ENCODE assay signal across 8 mouse cellular contexts in genomic region chr7:29247314-29247700, GRCm38 (mm10). TPM values are rescaled to one million over a fixed set of nuclear protein-coding genes. Genes with fewer than 3 reads are reported as not detected.
DNase-seq lines count a peak whose midpoint lies in the region; ATAC-seq and TF ChIP-seq lines count a peak whose summit lies in the region.

No protein-coding gene starts in this region.

- no peak for ATAC-seq in heart, embryonic 16.5 days (replicated peaks; ENCODE audit: extremely low read depth, insufficient read depth, low FRiP score)
- no peak; the same call in 1 of the 2 replicates for ATAC-seq in lung, embryonic 14.5 days (ENCODE audit: insufficient read depth)

- WGBS in heart, embryonic 16.5 days, result 27% methylated on average over 16 of the region's 16 CpGs
- 29% methylated on average over 16 of the region's 16 CpGs for WGBS in lung, embryonic 14.5 days
- WGBS in olfactory bulb, adult 2 months, result 35% methylated on average over 16 of the region's 16 CpGs

- H3K9me3 ChIP-seq in erythroblast, embryonic 14.5 days (ENCODE audit: control insufficient read depth, low read length), result no peaks in the 10 kb centered on the region
- H3K9me3 ChIP-seq in heart, embryonic 16.5 days (replicated peaks; ENCODE audit: control insufficient read depth, low read length), result no peaks in the 10 kb centered on the region
- H3K9me3 ChIP-seq in lung, embryonic 14.5 days (ENCODE audit: low read depth, low read length), result no peaks in the 10 kb centered on the region

- peak overlapping the region; percentile 85 for H3K4me2 ChIP-seq in heart, embryonic 16.5 days (ENCODE audit: low read depth, low read length)
- H3K4me2 ChIP-seq in lung, embryonic 14.5 days, result peak overlapping the region; percentile 54

- peak overlapping the region; percentile 61 for H3K4me3 ChIP-seq in erythroblast, embryonic 14.5 days (replicated peaks)
- H3K4me3 ChIP-seq in heart, embryonic 16.5 days (ENCODE audit: low read length), result peak overlapping the region; percentile 49
- peak overlapping the region; percentile 27 for H3K4me3 ChIP-seq in lung, embryonic 14.5 days (ENCODE audit: low read depth, low read length)
- H3K4me3 ChIP-seq in olfactory bulb, adult 2 months (ENCODE audit: insufficient read depth, low read depth, low read length), result no peak overlapping the region

- TF ChIP-seq CTCF in lung, embryonic 14.5 days (IDR thresholded peaks at IDR 0.05; ENCODE audit: low read depth), result peak; percentile 96
- TF ChIP-seq CTCF in olfactory bulb, adult 2 months (IDR thresholded peaks at IDR 0.05; ENCODE audit: insufficient read depth, low read depth, low read length), result peak; percentile 73

- peaks cover 23% of the 10 kb centered on the region for H3K36me3 ChIP-seq in erythroblast, embryonic 14.5 days (ENCODE audit: control insufficient read depth)
- H3K36me3 ChIP-seq in heart, embryonic 16.5 days (ENCODE audit: control insufficient read depth, insufficient read depth), result peaks cover 16% of the 10 kb centered on the region
- peaks cover 31% of the 10 kb centered on the region for H3K36me3 ChIP-seq in lung, embryonic 14.5 days (ENCODE audit: insufficient read depth)

- H3K27me3 ChIP-seq in erythroblast, embryonic 14.5 days (ENCODE audit: control insufficient read depth), result 0 out of 2 replicates have a peak, but pooled peaks cover 3% of the 10 kb centered on the region
- no peaks in the 10 kb centered on the region for H3K27me3 ChIP-seq in heart, embryonic 16.5 days (ENCODE audit: control insufficient read depth, insufficient read depth, low read length)
- H3K27me3 ChIP-seq in lung, embryonic 14.5 days (ENCODE audit: insufficient read depth, low read length), result no peaks in the 10 kb centered on the region

- H3K4me1 ChIP-seq in erythroblast, embryonic 14.5 days (ENCODE audit: control insufficient read depth), result peaks cover 16% of the 10 kb centered on the region
- H3K4me1 ChIP-seq in heart, embryonic 16.5 days (ENCODE audit: control insufficient read depth, insufficient read depth, low read length), result peaks cover 9% of the 10 kb centered on the region
- peaks cover 14% of the 10 kb centered on the region; the same call in 1 of the 2 replicates for H3K4me1 ChIP-seq in lung, embryonic 14.5 days (ENCODE audit: insufficient read depth)
- peaks cover 8% of the 10 kb centered on the region; the same call in 1 of the 2 replicates for H3K4me1 ChIP-seq in olfactory bulb, adult 2 months (ENCODE audit: control insufficient read depth, insufficient read depth, low read length)

- no peak overlapping the region for H3K27ac ChIP-seq in heart, embryonic 16.5 days (ENCODE audit: low read length)
- H3K27ac ChIP-seq in lung, embryonic 14.5 days (ENCODE audit: low read depth), result peak overlapping the region; percentile 36; the same call in 1 of the 2 replicates
- H3K27ac ChIP-seq in olfactory bulb, adult 2 months (ENCODE audit: insufficient read depth, low read depth, low read length), result no peak overlapping the region

- TF ChIP-seq POLR2A in olfactory bulb, adult 2 months (IDR thresholded peaks at IDR 0.05; ENCODE audit: insufficient read depth, low read depth, low read length), result no peak

- peak; percentile 86 for DNase-seq in CD4-positive, CD25-positive, alpha-beta regulatory T cell, adult 2 months (ENCODE audit: low read depth, low spot score)
- DNase-seq in brain, adult 2 months (ENCODE audit: low read depth, low spot score), result peak; percentile 74
- peak; percentile 82 to 86 for DNase-seq in kidney, postnatal 25 days
- DNase-seq in lung, embryonic 14.5 days, result peak; percentile 83
- DNase-seq in thymus, postnatal 0 days (ENCODE audit: low spot score), result peak; percentile 83

- peak overlapping the region; percentile 70 for H3K9ac ChIP-seq in heart, embryonic 16.5 days (ENCODE audit: low read length)
- no peak overlapping the region for H3K9ac ChIP-seq in lung, embryonic 14.5 days

RNA-seq across cellular contexts. Expression of gene 2200002D01Rik, which starts 1.0 kb away (rescaled TPM):
- polyA plus RNA-seq in erythroblast, embryonic 14.5 days (2012), result 0.19 TPM in 1 of 2 replicates, not detected in the other
- 7.6 and 10.3 TPM in 2 replicates for polyA plus RNA-seq in heart, embryonic 16.5 days (2015; fragmentation: Nextera tagmentation; extraction: Ambion mirVana)
- 4.6 and 4.7 TPM in 2 replicates for polyA plus RNA-seq in lung, embryonic 14.5 days (2014; fragmentation: Nextera tagmentation; extraction: Ambion mirVana)
- not detected in 2 replicates for polyA plus RNA-seq in olfactory bulb, adult 2 months (2012; ENCODE audit: insufficient read depth, insufficient read length, low replicate concordance, missing spikeins)
- 7.8 and 9.6 TPM in 2 replicates for polyA plus RNA-seq in thymus, postnatal 0 days (2015; fragmentation: Nextera tagmentation; extraction: Ambion mirVana)

RNA-seq across cellular contexts. Expression of gene Yif1b, which starts 9.2 kb away (rescaled TPM):
- 6.4 and 6.9 TPM in 2 replicates for polyA plus RNA-seq in erythroblast, embryonic 14.5 days (2012)
- 116 and 125 TPM in 2 replicates for polyA plus RNA-seq in heart, embryonic 16.5 days (2015; fragmentation: Nextera tagmentation; extraction: Ambion mirVana)
- polyA plus RNA-seq in lung, embryonic 14.5 days (2014; fragmentation: Nextera tagmentation; extraction: Ambion mirVana), result 121 and 123 TPM in 2 replicates
- not detected in 2 replicates for polyA plus RNA-seq in olfactory bulb, adult 2 months (2012; ENCODE audit: insufficient read depth, insufficient read length, low replicate concordance, missing spikeins)
- polyA plus RNA-seq in thymus, postnatal 0 days (2015; fragmentation: Nextera tagmentation; extraction: Ambion mirVana), result 76.4 and 79.3 TPM in 2 replicates

RNA-seq across cellular contexts. Expression of gene Kcnk6, which starts 15.0 kb away (rescaled TPM):
- 0.08 TPM in 1 of 2 replicates, not detected in the other for polyA plus RNA-seq in erythroblast, embryonic 14.5 days (2012)
- polyA plus RNA-seq in heart, embryonic 16.5 days (2015; fragmentation: Nextera tagmentation; extraction: Ambion mirVana), result 2.1 TPM in 2 replicates
- polyA plus RNA-seq in lung, embryonic 14.5 days (2014; fragmentation: Nextera tagmentation; extraction: Ambion mirVana), result 0.84 and 1.1 TPM in 2 replicates
- polyA plus RNA-seq in olfactory bulb, adult 2 months (2012; ENCODE audit: insufficient read depth, insufficient read length, low replicate concordance, missing spikeins), result not detected in 2 replicates
- 1.2 and 1.5 TPM in 2 replicates for polyA plus RNA-seq in thymus, postnatal 0 days (2015; fragmentation: Nextera tagmentation; extraction: Ambion mirVana)

RNA-seq across cellular contexts. Expression of gene Catsperg1, which starts 33.5 kb away (rescaled TPM):
- polyA plus RNA-seq in erythroblast, embryonic 14.5 days (2012), result not detected in 2 replicates
- 0.09 and 0.45 TPM in 2 replicates for polyA plus RNA-seq in heart, embryonic 16.5 days (2015; fragmentation: Nextera tagmentation; extraction: Ambion mirVana)
- polyA plus RNA-seq in lung, embryonic 14.5 days (2014; fragmentation: Nextera tagmentation; extraction: Ambion mirVana), result 0.57 and 0.87 TPM in 2 replicates
- not detected in 2 replicates for polyA plus RNA-seq in olfactory bulb, adult 2 months (2012; ENCODE audit: insufficient read depth, insufficient read length, low replicate concordance, missing spikeins)
- 0.27 and 0.35 TPM in 2 replicates for polyA plus RNA-seq in thymus, postnatal 0 days (2015; fragmentation: Nextera tagmentation; extraction: Ambion mirVana)

RNA-seq across cellular contexts. Expression of gene Spint2, which starts 34.4 kb away (rescaled TPM):
- 0.50 and 0.57 TPM in 2 replicates for polyA plus RNA-seq in erythroblast, embryonic 14.5 days (2012)
- 114 and 116 TPM in 2 replicates for polyA plus RNA-seq in heart, embryonic 16.5 days (2015; fragmentation: Nextera tagmentation; extraction: Ambion mirVana)
- 243 and 265 TPM in 2 replicates for polyA plus RNA-seq in lung, embryonic 14.5 days (2014; fragmentation: Nextera tagmentation; extraction: Ambion mirVana)
- not detected in 2 replicates for polyA plus RNA-seq in olfactory bulb, adult 2 months (2012; ENCODE audit: insufficient read depth, insufficient read length, low replicate concordance, missing spikeins)
- polyA plus RNA-seq in thymus, postnatal 0 days (2015; fragmentation: Nextera tagmentation; extraction: Ambion mirVana), result 571 and 608 TPM in 2 replicates
